Mouse (Mus musculus) neural tube, embryonic 13.5 days (tissue): ENCODE results near the gene Mkrn3. TPM values are rescaled to one million over a fixed set of nuclear protein-coding genes. Genes with fewer than 3 reads are reported as not detected.

Source experiments
- ATAC-seq: fragments of 200-750 bp; cut with Nextera tagmentation; 2 replicates; pipeline ENCODE4 v1.8.0; 2017; ENCODE audit warnings: low read depth, mild to moderate bottlenecking, moderate TSS enrichment, moderate library complexity
- H3K27ac ChIP-seq: fragments of 300-500 bp; sonication (generic); replicated peaks from 2 replicates; pipeline ENCODE4 v1.5.1; 2015; ENCODE audit warnings: moderate library complexity, mild to moderate bottlenecking, inconsistent platforms
- H3K27me3 ChIP-seq: fragments of 300-500 bp; sonication (generic); 2 replicates; pipeline ENCODE4 v1.6.1; 2015; ENCODE audit warnings: mild to moderate bottlenecking, inconsistent platforms
- H3K36me3 ChIP-seq: fragments of 300-500 bp; sonication (generic); 2 replicates; pipeline ENCODE4 v1.6.1; 2015; ENCODE audit warnings: mild to moderate bottlenecking, inconsistent platforms
- H3K4me1 ChIP-seq: fragments of 300-500 bp; sonication (generic); replicated peaks from 2 replicates; pipeline ENCODE4 v1.6.1; 2015; ENCODE audit warnings: inconsistent platforms
- H3K4me2 ChIP-seq: fragments of 300-500 bp; sonication (generic); 2 replicates; pipeline ENCODE4 v1.6.1; 2015; ENCODE audit warnings: inconsistent platforms, mild to moderate bottlenecking, moderate library complexity
- H3K4me3 ChIP-seq: fragments of 300-500 bp; sonication (generic); 2 replicates; pipeline ENCODE4 v1.5.1; 2015; ENCODE audit warnings: mild to moderate bottlenecking, inconsistent platforms
- H3K9ac ChIP-seq: fragments of 300-500 bp; sonication (generic); 2 replicates; pipeline ENCODE4 v1.6.1; 2015; ENCODE audit warnings: moderate library complexity, mild to moderate bottlenecking, inconsistent platforms
- H3K9me3 ChIP-seq: fragments of 300-500 bp; sonication (generic); 2 replicates; pipeline ENCODE4 v1.6.1; 2016; ENCODE audit warnings: inconsistent platforms
- WGBS: fragments of 180-500 bp; shearing (Covaris S2); methylation state at CpG from one replicate; pipeline ENCODE4 v1.1.7; 2015; 5-methylcytosine and 5-hydroxymethylcytosine counted together
- polyA plus RNA-seq: library from polyadenylated mRNA; unstranded; fragments of >200 nt; fragmentation: Nextera tagmentation; extraction: Ambion mirVana; gene quantifications from 2 replicates; pipeline ENCODE4 v1.2.1, GENCODE M21; 2015

Gene Mkrn3
- 14.4 and 16.7 TPM in 2 replicates for polyA plus RNA-seq

DNA sequence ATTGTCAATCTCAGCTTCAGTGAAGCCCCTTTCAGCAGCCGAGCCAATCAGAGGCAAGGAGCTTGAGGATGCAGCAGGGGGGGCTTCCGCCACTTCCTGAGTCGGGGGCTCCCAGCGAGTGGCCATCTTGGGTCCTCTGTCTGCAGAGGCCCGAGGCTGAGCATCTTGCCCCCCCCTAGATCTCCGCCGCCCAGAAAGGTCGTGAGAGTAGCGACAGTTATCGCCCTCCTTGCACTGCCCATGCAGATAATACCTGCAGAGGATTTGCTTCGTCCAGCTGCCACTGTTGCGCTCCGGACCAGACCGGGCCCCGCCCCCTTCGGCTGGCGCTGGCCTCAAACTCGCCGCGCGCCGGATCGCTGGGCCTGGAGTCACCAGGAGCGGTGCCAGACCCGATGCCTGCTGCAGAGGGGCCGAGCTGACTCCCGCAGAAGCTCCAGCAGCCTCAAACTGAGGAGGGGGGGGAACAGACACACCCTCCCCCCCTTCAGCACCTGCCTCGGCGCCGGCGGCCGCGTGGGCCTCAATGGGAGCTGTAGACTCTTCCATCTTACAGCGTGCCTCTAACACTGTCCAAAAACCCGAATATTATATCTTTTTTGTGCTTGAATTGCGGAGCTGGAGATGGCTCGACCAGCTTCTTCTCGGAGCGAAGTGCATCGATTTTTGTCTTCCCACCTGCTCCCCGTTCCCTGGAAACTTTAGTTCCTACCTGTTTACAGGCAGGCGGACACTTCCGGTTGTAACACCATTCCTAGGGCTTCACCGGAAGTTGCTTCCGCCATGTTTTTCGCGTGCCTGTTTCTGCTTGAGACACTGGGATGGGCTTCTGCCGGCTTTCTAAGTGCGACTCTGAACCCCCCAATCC is at the start of gene Mkrn3:
Mkrn3 (minus strand) TSS at position 647 of the 868 bp plus-strand sequence.
- Histone ChIP-seq H3K27ac (peak within 1 kb of the TSS; percentile 92), H3K27me3 (no peaks in the 10 kb centered on the region), H3K9me3 (0 out of 2 replicates have a peak, but pooled peaks cover 8% of the 10 kb centered on the region), H3K4me2 (peak within 1 kb of the TSS; percentile 78), H3K4me3 (peak within 1 kb of the TSS; percentile 76), H3K36me3 (no peaks in the 10 kb centered on the region), H3K9ac (peak within 1 kb of the TSS; percentile 89), H3K4me1 (peaks cover 14% of the 10 kb centered on the region; the same call in 1 of the 2 replicates)
- 27% methylated on average over 49 of the region's 49 CpGs for WGBS
- peak; percentile 95 for ATAC-seq

GRCm38 (mm10) chr7:62463878-62464755 is 44.2 kb upstream of the Mkrn3 start, which contains the start of gene Peg12:
TSS of gene Peg12 (minus strand) at chr7:62464510.
- peak within 1 kb of the TSS; percentile 65 for H3K4me2 ChIP-seq
- H3K36me3 ChIP-seq = no peaks in the 10 kb centered on the region
- peak within 1 kb of the TSS; percentile 84 for H3K27ac ChIP-seq
- peak; percentile 67 for ATAC-seq
- peak within 1 kb of the TSS; percentile 59 for H3K4me3 ChIP-seq
- H3K27me3 ChIP-seq = no peaks in the 10 kb centered on the region
- peak within 1 kb of the TSS; percentile 81 for H3K9ac ChIP-seq
- peaks cover 7% of the 10 kb centered on the region; the same call in 1 of the 2 replicates for H3K4me1 ChIP-seq
- H3K9me3 ChIP-seq = peaks cover 13% of the 10 kb centered on the region; the same call in 1 of the 2 replicates
- WGBS = 19% methylated on average over 80 of the region's 82 CpGs

- no peaks in the 10 kb centered on the region for H3K27me3 ChIP-seq
- H3K4me1 ChIP-seq = peaks cover 7% of the 10 kb centered on the region; the same call in 1 of the 2 replicates
- H3K9ac ChIP-seq = peak overlapping the region; percentile 81
- no peaks in the 10 kb centered on the region for H3K36me3 ChIP-seq
- peak overlapping the region; percentile 59 for H3K4me3 ChIP-seq
- ATAC-seq = peak; percentile 49
- H3K27ac ChIP-seq = peak overlapping the region; percentile 84
- 25% methylated on average over 55 of the region's 55 CpGs for WGBS
- H3K4me2 ChIP-seq = peak overlapping the region; percentile 65
- peaks cover 13% of the 10 kb centered on the region; the same call in 1 of the 2 replicates for H3K9me3 ChIP-seq
These were observed 43.3 kb upstream of the Mkrn3 start for GRCm38 (mm10) chr7:62463007-62463877.

DNA sequence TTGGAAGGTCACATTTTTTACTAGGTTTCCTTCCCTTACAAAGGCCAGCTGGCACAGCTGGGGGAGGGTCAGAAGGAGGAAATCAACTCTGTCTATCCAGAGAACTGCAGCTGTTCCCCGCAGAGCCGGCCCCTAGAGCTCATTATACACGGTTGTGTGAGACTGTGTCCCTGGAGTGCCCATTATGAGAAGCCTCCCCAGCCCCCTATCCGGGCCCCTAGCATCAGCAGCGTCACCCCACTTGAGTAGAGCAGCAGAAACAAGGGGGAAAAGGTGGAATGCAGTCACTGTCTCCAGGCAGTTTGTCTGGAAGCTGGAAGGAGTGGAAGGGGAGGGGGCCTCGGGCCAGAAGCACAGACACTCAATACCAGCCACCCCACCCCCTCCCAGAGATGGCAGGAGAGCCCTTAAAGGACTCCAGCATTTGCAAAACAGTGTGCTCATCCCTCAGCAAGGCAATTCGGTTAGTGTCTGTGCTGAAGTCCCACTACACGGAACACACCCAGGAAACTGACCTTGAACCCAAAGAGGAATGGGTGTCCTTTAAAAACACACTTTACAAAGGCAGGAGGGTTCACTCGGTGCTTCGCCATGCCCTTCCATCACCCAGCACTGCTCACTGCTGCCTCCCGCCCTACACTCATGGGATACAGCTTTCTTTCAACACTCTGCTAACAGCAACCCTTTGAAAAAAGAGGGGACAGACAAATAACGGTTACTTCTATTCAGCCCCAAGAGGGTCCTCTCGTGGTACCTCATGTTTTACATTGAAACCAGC is 42.5 kb upstream of the Mkrn3 start:
- WGBS = 26% methylated on average over 13 of the region's 13 CpGs
- H3K9ac ChIP-seq = peak overlapping the region; percentile 81

GRCm38 (mm10) chr7:62452353-62452752 is 32.4 kb upstream of the Mkrn3 start:
- H3K4me2 ChIP-seq = no peak overlapping the region
- no peaks in the 10 kb centered on the region for H3K4me1 ChIP-seq
- no peak overlapping the region for H3K27ac ChIP-seq
- ATAC-seq = no peak
- peaks cover 5% of the 10 kb centered on the region; the same call in 1 of the 2 replicates for H3K9me3 ChIP-seq
- H3K9ac ChIP-seq = no peak overlapping the region
- H3K4me3 ChIP-seq = no peak overlapping the region
- 17% methylated on average over 2 of the region's 2 CpGs for WGBS
- H3K36me3 ChIP-seq = no peaks in the 10 kb centered on the region
- H3K27me3 ChIP-seq = no peaks in the 10 kb centered on the region

More for the DNA sequence above, 42.5 kb upstream of the Mkrn3 start:
- Histone ChIP-seq H3K4me1 (peaks cover 7% of the 10 kb centered on the region; the same call in 1 of the 2 replicates), H3K4me2 (peak overlapping the region; percentile 65), H3K27me3 (no peaks in the 10 kb centered on the region), H3K9me3 (peaks cover 9% of the 10 kb centered on the region; the same call in 1 of the 2 replicates), H3K4me3 (peak overlapping the region; percentile 59), H3K27ac (peak overlapping the region; percentile 83), H3K36me3 (no peaks in the 10 kb centered on the region)
- ATAC-seq = peak; percentile 81

GRCm38 (mm10) chr7:62445431-62446165 is 25.7 kb upstream of the Mkrn3 start:
- no peak overlapping the region for H3K4me3 ChIP-seq
- H3K4me1 ChIP-seq = no peaks in the 10 kb centered on the region
- H3K27me3 ChIP-seq = no peaks in the 10 kb centered on the region
- H3K36me3 ChIP-seq = no peaks in the 10 kb centered on the region
- no peak overlapping the region for H3K4me2 ChIP-seq
- H3K9me3 ChIP-seq = no peaks in the 10 kb centered on the region
- H3K9ac ChIP-seq = no peak overlapping the region
- no peak overlapping the region for H3K27ac ChIP-seq
- peak; percentile 47; the same call in 1 of the 2 replicates for ATAC-seq

- no peaks in the 10 kb centered on the region for H3K27me3 ChIP-seq
- no peaks in the 10 kb centered on the region for H3K36me3 ChIP-seq
- H3K4me2 ChIP-seq = no peak overlapping the region
- ATAC-seq = no peak
- no peaks in the 10 kb centered on the region for H3K4me1 ChIP-seq
- 42% methylated on average over 2 of the region's 2 CpGs for WGBS
- H3K27ac ChIP-seq = no peak overlapping the region
- 0 out of 2 replicates have a peak, but pooled peaks cover 4% of the 10 kb centered on the region for H3K9me3 ChIP-seq
- H3K4me3 ChIP-seq = no peak overlapping the region
- H3K9ac ChIP-seq = no peak overlapping the region
These were observed 16.5 kb upstream of the Mkrn3 start for GRCm38 (mm10) chr7:62436394-62436793.

GRCm38 (mm10) chr7:62433243-62433642 is 13.3 kb upstream of the Mkrn3 start:
- H3K4me3 ChIP-seq = no peak overlapping the region
- no peaks in the 10 kb centered on the region for H3K9me3 ChIP-seq
- no peak overlapping the region for H3K9ac ChIP-seq
- no peaks in the 10 kb centered on the region for H3K4me1 ChIP-seq
- WGBS = 35% methylated on average over 3 of the region's 3 CpGs
- no peaks in the 10 kb centered on the region for H3K36me3 ChIP-seq
- no peak for ATAC-seq
- no peak overlapping the region for H3K27ac ChIP-seq
- no peak overlapping the region for H3K4me2 ChIP-seq
- no peaks in the 10 kb centered on the region for H3K27me3 ChIP-seq

DNA sequence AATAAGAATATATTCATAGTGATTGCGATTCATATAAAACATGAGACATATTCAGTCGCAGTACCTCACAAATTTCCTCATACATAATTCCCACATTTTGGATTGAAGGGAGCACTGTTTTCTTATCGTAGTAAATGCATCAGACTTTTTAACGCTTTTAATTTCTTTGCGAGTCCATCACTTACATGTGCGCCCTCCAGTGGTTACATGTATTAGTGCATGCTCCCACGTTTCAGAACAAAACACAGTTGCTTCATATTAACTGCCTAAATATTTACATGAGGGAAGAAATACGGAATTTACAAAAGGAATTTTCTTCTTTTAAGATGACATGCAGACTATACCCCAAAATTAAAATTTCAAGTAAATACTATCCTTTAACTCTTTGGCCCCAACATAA is 8.4 kb upstream of the Mkrn3 start:
- Histone ChIP-seq H3K4me2 (no peak overlapping the region), H3K27me3 (no peaks in the 10 kb centered on the region), H3K4me3 (no peak overlapping the region), H3K36me3 (no peaks in the 10 kb centered on the region), H3K27ac (no peak overlapping the region), H3K9me3 (0 out of 2 replicates have a peak, but pooled peaks cover 3% of the 10 kb centered on the region), H3K4me1 (no peaks in the 10 kb centered on the region), H3K9ac (no peak overlapping the region)
- WGBS = 23% methylated on average over 8 of the region's 8 CpGs
- no peak for ATAC-seq

- peak overlapping the region; percentile 28; the same call in 1 of the 2 replicates for H3K27ac ChIP-seq
- peak overlapping the region; percentile 41; the same call in 1 of the 2 replicates for H3K9ac ChIP-seq
- no peak for ATAC-seq
- 20% methylated on average over 4 of the region's 4 CpGs for WGBS
- peak overlapping the region; percentile 26; the same call in 1 of the 2 replicates for H3K4me2 ChIP-seq
- H3K27me3 ChIP-seq = no peaks in the 10 kb centered on the region
- no peaks in the 10 kb centered on the region for H3K36me3 ChIP-seq
- H3K4me3 ChIP-seq = no peak overlapping the region
- 0 out of 2 replicates have a peak, but pooled peaks cover 3% of the 10 kb centered on the region for H3K4me1 ChIP-seq
- 0 out of 2 replicates have a peak, but pooled peaks cover 11% of the 10 kb centered on the region for H3K9me3 ChIP-seq
These were observed 3.3 kb upstream of the Mkrn3 start for GRCm38 (mm10) chr7:62423210-62423609.
